Mouse (Mus musculus): Measurements from ENCODE around the gene Brpf3. TPM values are rescaled to one million over a fixed set of nuclear protein-coding genes. Genes with fewer than 3 reads are reported as not detected.
"Not testable (repeated sequence)": the region's sequence is repeated elsewhere in the genome, so short reads cannot be mapped to it uniquely, and the experiment has no call there.

The Brpf3 gene
- polyA plus RNA-seq, 1 experiment from 2014 or later: 11.3 TPM

- H3K27me3 ChIP-seq: no peaks in the 10 kb centered on the region
- H3K36me3 ChIP-seq: peaks cover 67% of the 10 kb centered on the region
- no peak overlapping the region for H3K4me3 ChIP-seq
- no peak overlapping the region for H3K4me2 ChIP-seq (replicated peaks)
- no peaks in the 10 kb centered on the region for H3K4me1 ChIP-seq
- no peak overlapping the region for H3K27ac ChIP-seq
- 93% methylated on average over 7 of the region's 7 CpGs for WGBS
- H3K9me3 ChIP-seq: peaks cover 10% of the 10 kb centered on the region; the same call in 1 of the 2 replicates
- H3K9ac ChIP-seq: no peak overlapping the region
- no peak for ATAC-seq (ENCODE audit: low FRiP score, low read depth)
These were observed 37.0 kb downstream of the Brpf3 start for GRCm38 (mm10) chr17:28837840-28838239.

GRCm38 (mm10) chr17:28841947-28842346 is 41.1 kb downstream of the Brpf3 start:
- not testable (repeated sequence) for H3K27me3 ChIP-seq; H3K4me3 ChIP-seq; H3K4me1 ChIP-seq; H3K27ac ChIP-seq; H3K9me3 ChIP-seq; ATAC-seq (ENCODE audit: low FRiP score, low read depth); H3K4me2 ChIP-seq (replicated peaks); H3K9ac ChIP-seq
- peaks cover 37% of the 10 kb centered on the region for H3K36me3 ChIP-seq
- 95% methylated on average over 4 of the region's 4 CpGs for WGBS

GRCm38 (mm10) chr17:28843665-28844064 is 42.8 kb downstream of the Brpf3 start:
- Histone ChIP-seq H3K4me2 (replicated peaks) (no peak overlapping the region), H3K9ac (no peak overlapping the region), H3K27me3 (no peaks in the 10 kb centered on the region), H3K9me3 (peaks cover 10% of the 10 kb centered on the region; the same call in 1 of the 2 replicates), H3K36me3 (peaks cover 20% of the 10 kb centered on the region), H3K27ac (no peak overlapping the region), H3K4me1 (0 out of 2 replicates have a peak, but pooled peaks cover 3% of the 10 kb centered on the region), H3K4me3 (no peak overlapping the region)
- 63% methylated on average over 5 of the region's 5 CpGs for WGBS
- no peak for ATAC-seq (ENCODE audit: low FRiP score, low read depth)

GRCm38 (mm10) chr17:28846974-28847617 is 46.2 kb downstream of the Brpf3 start:
- Histone ChIP-seq H3K4me2 (replicated peaks) (no peak overlapping the region), H3K4me1 (0 out of 2 replicates have a peak, but pooled peaks cover 3% of the 10 kb centered on the region), H3K9me3 (0 out of 2 replicates have a peak, but pooled peaks cover under 1% of the 10 kb centered on the region), H3K27ac (no peak overlapping the region), H3K27me3 (no peaks in the 10 kb centered on the region), H3K36me3 (no peaks in the 10 kb centered on the region), H3K4me3 (no peak overlapping the region), H3K9ac (no peak overlapping the region)
- 62% methylated on average over 11 of the region's 11 CpGs for WGBS
- no peak for ATAC-seq (ENCODE audit: low FRiP score, low read depth)

GRCm38 (mm10) chr17:28850511-28850910 is 49.6 kb downstream of the Brpf3 start:
- no peak overlapping the region for H3K4me2 ChIP-seq (replicated peaks)
- H3K4me1 ChIP-seq: no peaks in the 10 kb centered on the region
- ATAC-seq (ENCODE audit: low FRiP score, low read depth): no peak
- no peak overlapping the region for H3K27ac ChIP-seq
- no peaks in the 10 kb centered on the region for H3K36me3 ChIP-seq
- no peaks in the 10 kb centered on the region for H3K27me3 ChIP-seq
- H3K9me3 ChIP-seq: no peaks in the 10 kb centered on the region
- WGBS: 91% methylated on average over 5 of the region's 5 CpGs
- no peak overlapping the region for H3K9ac ChIP-seq
- no peak overlapping the region for H3K4me3 ChIP-seq

- no peaks in the 10 kb centered on the region for H3K27me3 ChIP-seq
- ATAC-seq (ENCODE audit: low FRiP score, low read depth): no peak
- H3K9me3 ChIP-seq: peaks cover 14% of the 10 kb centered on the region
- whole genome bisulfite sequencing: 82% methylated on average over 7 of the region's 7 CpGs
- H3K9ac ChIP-seq: no peak overlapping the region
- H3K36me3 ChIP-seq: no peaks in the 10 kb centered on the region
- no peak overlapping the region for H3K4me3 ChIP-seq
- H3K4me1 ChIP-seq: no peaks in the 10 kb centered on the region
- H3K4me2 ChIP-seq (replicated peaks): no peak overlapping the region
- no peak overlapping the region for H3K27ac ChIP-seq
These were observed 53.5 kb downstream of the Brpf3 start for GRCm38 (mm10) chr17:28854377-28854776.

- Histone ChIP-seq H3K4me3 (no peak overlapping the region), H3K9ac (no peak overlapping the region), H3K27me3 (no peaks in the 10 kb centered on the region), H3K27ac (no peak overlapping the region), H3K36me3 (no peaks in the 10 kb centered on the region), H3K9me3 (peaks cover 14% of the 10 kb centered on the region), H3K4me1 (no peaks in the 10 kb centered on the region), H3K4me2 (replicated peaks) (no peak overlapping the region)
- 77% methylated on average over 9 of the region's 9 CpGs for WGBS
- no peak for ATAC-seq (ENCODE audit: low FRiP score, low read depth)
These were observed 54.4 kb downstream of the Brpf3 start for GRCm38 (mm10) chr17:28855166-28855885.

GRCm38 (mm10) chr17:28856030-28856429 is 55.1 kb downstream of the Brpf3 start:
- H3K27me3 ChIP-seq: no peaks in the 10 kb centered on the region
- no peak overlapping the region for H3K27ac ChIP-seq

GRCm38 (mm10) chr17:28858205-28858604 is 57.3 kb downstream of the Brpf3 start, which contains the start of gene Pnpla1:
Gene Pnpla1 (plus strand): TSS chr17:28858411.
- H3K27me3 ChIP-seq: no peaks in the 10 kb centered on the region
- H3K9ac ChIP-seq: no peak within 1 kb of the TSS
- H3K36me3 ChIP-seq: no peaks in the 10 kb centered on the region
- H3K4me3 ChIP-seq: no peak within 1 kb of the TSS
- WGBS: 35% methylated on average over 12 of the region's 12 CpGs
- H3K4me1 ChIP-seq: no peaks in the 10 kb centered on the region
- H3K4me2 ChIP-seq (replicated peaks): no peak within 1 kb of the TSS
- no peak within 1 kb of the TSS for H3K27ac ChIP-seq
- H3K9me3 ChIP-seq: peaks cover 14% of the 10 kb centered on the region
- ATAC-seq (ENCODE audit: low FRiP score, low read depth): no peak

More at GRCm38 (mm10) chr17:28856030-28856429, 55.1 kb downstream of the Brpf3 start:
- ATAC-seq (ENCODE audit: low FRiP score, low read depth): no peak
- no peaks in the 10 kb centered on the region for H3K36me3 ChIP-seq
- H3K4me2 ChIP-seq (replicated peaks): no peak overlapping the region
- H3K4me3 ChIP-seq: no peak overlapping the region
- WGBS: 54% methylated on average over 3 of the region's 3 CpGs
- peaks cover 14% of the 10 kb centered on the region for H3K9me3 ChIP-seq
- no peak overlapping the region for H3K9ac ChIP-seq
- no peaks in the 10 kb centered on the region for H3K4me1 ChIP-seq

GRCm38 (mm10) chr17:28863926-28864325 is 63.0 kb downstream of the Brpf3 start:
- no peaks in the 10 kb centered on the region for H3K9me3 ChIP-seq
- H3K4me2 ChIP-seq (replicated peaks): no peak overlapping the region
- H3K36me3 ChIP-seq: no peaks in the 10 kb centered on the region
- ATAC-seq (ENCODE audit: low FRiP score, low read depth): no peak
- WGBS: 73% methylated on average over 7 of the region's 7 CpGs
- H3K27ac ChIP-seq: no peak overlapping the region
- no peaks in the 10 kb centered on the region for H3K27me3 ChIP-seq
- no peaks in the 10 kb centered on the region for H3K4me1 ChIP-seq
- H3K9ac ChIP-seq: no peak overlapping the region
- no peak overlapping the region for H3K4me3 ChIP-seq

- Histone ChIP-seq H3K27ac (no peak overlapping the region), H3K9me3 (no peaks in the 10 kb centered on the region), H3K4me3 (no peak overlapping the region), H3K9ac (no peak overlapping the region), H3K4me2 (replicated peaks) (no peak overlapping the region), H3K36me3 (no peaks in the 10 kb centered on the region), H3K27me3 (no peaks in the 10 kb centered on the region), H3K4me1 (peaks cover 2% of the 10 kb centered on the region; the same call in 1 of the 2 replicates)
- no peak for ATAC-seq (ENCODE audit: low FRiP score, low read depth)
- WGBS: 77% methylated on average over 6 of the region's 6 CpGs
These were observed 63.6 kb downstream of the Brpf3 start for GRCm38 (mm10) chr17:28864464-28864863.

GRCm38 (mm10) chr17:28866921-28867320 is 66.0 kb downstream of the Brpf3 start:
- H3K9ac ChIP-seq: no peak overlapping the region
- no peak overlapping the region for H3K4me2 ChIP-seq (replicated peaks)
- no peaks in the 10 kb centered on the region for H3K9me3 ChIP-seq
- no peaks in the 10 kb centered on the region for H3K27me3 ChIP-seq
- H3K36me3 ChIP-seq: no peaks in the 10 kb centered on the region
- ATAC-seq (ENCODE audit: low FRiP score, low read depth): no peak
- H3K4me1 ChIP-seq: peaks cover 7% of the 10 kb centered on the region; the same call in 1 of the 2 replicates
- no peak overlapping the region for H3K27ac ChIP-seq
- no peak overlapping the region for H3K4me3 ChIP-seq

Measured in limb, embryonic 13.5 days (tissue).